Mouse (Mus musculus) duodenum, adult 2 months (tissue): Measurements from ENCODE around the gene Zup1. TPM values are rescaled to one million over a fixed set of nuclear protein-coding genes. Genes with fewer than 3 reads are reported as not detected.

Experiments used
- polyA plus RNA-seq: library from polyadenylated mRNA; depleted of rRNA; stranded (reverse); fragments of >200 nt; gene quantifications from 2 replicates; pipeline ENCODE4 v1.2.3, GENCODE M21; 2012; ENCODE audit warnings: low replicate concordance; rRNA removed

The Zup1 gene
- polyA plus RNA-seq = 1.5 and 2.0 TPM in 2 replicates

GRCm38 (mm10) chr10:33950803-33951583 lies at the start of gene Zup1:
Zup1 (minus strand) TSS chr10:33951269.

GRCm38 (mm10) chr10:33904530-33905481 lies 46.3 kb downstream of the Zup1 start, which contains the start of gene Rsph4a:
Rsph4a (plus strand) TSS chr10:33905111.

Other genes starting within 250 kb of the Zup1 start
- gene Sult3a2, start 164.6 kb downstream of the Zup1 start, polyA plus RNA-seq = not detected in 2 replicates
- not detected in 2 replicates for gene Sult3a1, start 93.5 kb downstream of the Zup1 start, polyA plus RNA-seq
- gene Rsph4a, start 46.2 kb downstream of the Zup1 start, polyA plus RNA-seq = 0.05 TPM in 1 of 2 replicates, not detected in the other
- gene Rwdd1, start 68.4 kb upstream of the Zup1 start, polyA plus RNA-seq = 29.9 and 45.7 TPM in 2 replicates
- gene Trappc3l, start 86.3 kb upstream of the Zup1 start, polyA plus RNA-seq = not detected in 2 replicates
- gene Calhm4, start 93.0 kb upstream of the Zup1 start, polyA plus RNA-seq = not detected in 2 replicates
- gene Calhm5, start 145.2 kb upstream of the Zup1 start, polyA plus RNA-seq = 0.07 and 0.09 TPM in 2 replicates
- gene Calhm6, start 176.7 kb upstream of the Zup1 start, polyA plus RNA-seq = 1.6 and 3.3 TPM in 2 replicates